Mouse (Mus musculus) splenic B cell, adult 2 months (primary cell): ENCODE results near the gene Zfp513.
"Not testable (repeated sequence)": the region's sequence is repeated elsewhere in the genome, so short reads cannot be mapped to it uniquely, and the experiment has no call there.

Source experiments
- DNase-seq: peaks from one replicate; pipeline ENCODE4 v3.0.0-alpha.2; 2011; ENCODE audit warnings: low read depth, low spot score
- H3K27me3 ChIP-seq: 2 replicates; pipeline ENCODE4 v1.6.1; 2012; ENCODE audit warnings: mild to moderate bottlenecking, low read length, moderate library complexity, mixed read lengths; ENCODE audit not compliant: control insufficient read depth, poor library complexity, insufficient read depth, severe bottlenecking
- H3K36me3 ChIP-seq: 2 replicates; pipeline ENCODE4 v1.6.1; 2012; ENCODE audit warnings: mild to moderate bottlenecking, low read length, moderate library complexity, mixed read lengths; ENCODE audit not compliant: control insufficient read depth, poor library complexity, insufficient read depth, severe bottlenecking

Gene Zfp513

GRCm38 (mm10) chr5:31218294-31218693 lies 16.2 kb upstream of the Zfp513 start:
- Histone ChIP-seq H3K27me3 (no peaks in the 10 kb centered on the region), H3K36me3 (no peaks in the 10 kb centered on the region)
- peak; percentile 62 for DNase-seq

GRCm38 (mm10) chr5:31216554-31216953 lies 14.5 kb upstream of the Zfp513 start:
- DNase-seq, H3K36me3 ChIP-seq: not testable (repeated sequence)

GRCm38 (mm10) chr5:31204421-31204820 lies 2.3 kb upstream of the Zfp513 start:
- DNase-seq, result no peak
- no peaks in the 10 kb centered on the region for H3K27me3 ChIP-seq
- H3K36me3 ChIP-seq, result peaks cover 18% of the 10 kb centered on the region

More at GRCm38 (mm10) chr5:31216554-31216953, 14.5 kb upstream of the Zfp513 start:
- not testable (repeated sequence) for H3K27me3 ChIP-seq

- DNase-seq, result no peak
- Histone ChIP-seq H3K36me3 (peaks cover 18% of the 10 kb centered on the region), H3K27me3 (no peaks in the 10 kb centered on the region)
Measured at GRCm38 (mm10) chr5:31203866-31204265, 1.8 kb upstream of the Zfp513 start.

GRCm38 (mm10) chr5:31202933-31203332 lies 830 bp upstream of the Zfp513 start:
- H3K36me3 ChIP-seq, result peaks cover 18% of the 10 kb centered on the region
- DNase-seq, result no peak
- no peaks in the 10 kb centered on the region for H3K27me3 ChIP-seq

GRCm38 (mm10) chr5:31201042-31201741 lies 911 bp downstream of the Zfp513 start:
- Histone ChIP-seq H3K36me3 (peaks cover 18% of the 10 kb centered on the region), H3K27me3 (no peaks in the 10 kb centered on the region)
- DNase-seq, result peak; percentile 68

- DNase-seq, result peak; percentile 25
- H3K36me3 ChIP-seq, result peaks cover 19% of the 10 kb centered on the region
Measured at GRCm38 (mm10) chr5:31200327-31200768, 1.8 kb downstream of the Zfp513 start.

GRCm38 (mm10) chr5:31199893-31200292 lies 2.2 kb downstream of the Zfp513 start:
- H3K36me3 ChIP-seq, result peaks cover 22% of the 10 kb centered on the region

More at GRCm38 (mm10) chr5:31200327-31200768, 1.8 kb downstream of the Zfp513 start:
- no peaks in the 10 kb centered on the region for H3K27me3 ChIP-seq

GRCm38 (mm10) chr5:31199321-31199892 lies 2.7 kb downstream of the Zfp513 start:
- H3K36me3 ChIP-seq, result peaks cover 22% of the 10 kb centered on the region
- no peaks in the 10 kb centered on the region for H3K27me3 ChIP-seq
- no peak for DNase-seq

More at GRCm38 (mm10) chr5:31199893-31200292, 2.2 kb downstream of the Zfp513 start:
- DNase-seq, result no peak
- no peaks in the 10 kb centered on the region for H3K27me3 ChIP-seq

GRCm38 (mm10) chr5:31198616-31199320 lies 3.3 kb downstream of the Zfp513 start:
- Histone ChIP-seq H3K36me3 (peaks cover 22% of the 10 kb centered on the region), H3K27me3 (no peaks in the 10 kb centered on the region)
- no peak for DNase-seq

GRCm38 (mm10) chr5:31198170-31198569 lies 3.9 kb downstream of the Zfp513 start:
- no peaks in the 10 kb centered on the region for H3K27me3 ChIP-seq
- peaks cover 21% of the 10 kb centered on the region for H3K36me3 ChIP-seq
- no peak for DNase-seq

- Histone ChIP-seq H3K27me3 (no peaks in the 10 kb centered on the region), H3K36me3 (peaks cover 20% of the 10 kb centered on the region)
- DNase-seq, result no peak
Measured at GRCm38 (mm10) chr5:31197072-31197471, 5.0 kb downstream of the Zfp513 start.

- no peaks in the 10 kb centered on the region for H3K27me3 ChIP-seq
- peaks cover 20% of the 10 kb centered on the region for H3K36me3 ChIP-seq
- no peak for DNase-seq
Measured at GRCm38 (mm10) chr5:31196207-31196606, 5.9 kb downstream of the Zfp513 start.

- H3K36me3 ChIP-seq, result peaks cover 20% of the 10 kb centered on the region
- no peaks in the 10 kb centered on the region for H3K27me3 ChIP-seq
- no peak for DNase-seq
Measured at GRCm38 (mm10) chr5:31195671-31196070, 6.4 kb downstream of the Zfp513 start.
